Mouse (Mus musculus) lung, postnatal 4 days (tissue): ENCODE data around the gene Ankmy2.

ENCODE experiments used
- DNase-seq, 2 experiments: peaks; one replicate each; pipeline ENCODE4 v3.0.0; 2021

Gene Ankmy2

GRCm38 (mm10) chr12:36156637-36157303, at the start of gene Ankmy2:
Ankmy2 (plus strand) TSS chr12:36157114.
- peak; percentile 92 to 95 for DNase-seq

DNA sequence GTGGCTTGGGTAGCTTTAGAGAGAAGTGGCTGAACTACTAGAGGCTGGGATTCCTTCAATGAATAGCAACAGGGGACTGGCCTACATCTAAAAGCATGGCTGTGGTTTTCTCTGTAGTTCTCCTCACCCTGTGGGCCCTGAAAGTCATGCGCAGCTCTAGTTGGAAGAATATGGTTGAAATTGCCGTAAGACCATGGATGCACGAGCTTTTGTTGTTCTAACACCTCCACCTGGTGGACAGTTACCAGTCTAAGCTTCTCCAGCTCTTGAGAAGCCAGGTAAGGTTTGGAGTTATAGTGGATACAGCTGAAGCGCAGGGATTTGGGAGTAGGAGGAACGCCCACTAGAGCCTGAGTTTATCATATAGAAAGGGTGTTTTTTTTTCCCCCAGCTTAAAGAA, 48.5 kb upstream of the Ankmy2 start:
- DNase-seq, result no peak

DNA sequence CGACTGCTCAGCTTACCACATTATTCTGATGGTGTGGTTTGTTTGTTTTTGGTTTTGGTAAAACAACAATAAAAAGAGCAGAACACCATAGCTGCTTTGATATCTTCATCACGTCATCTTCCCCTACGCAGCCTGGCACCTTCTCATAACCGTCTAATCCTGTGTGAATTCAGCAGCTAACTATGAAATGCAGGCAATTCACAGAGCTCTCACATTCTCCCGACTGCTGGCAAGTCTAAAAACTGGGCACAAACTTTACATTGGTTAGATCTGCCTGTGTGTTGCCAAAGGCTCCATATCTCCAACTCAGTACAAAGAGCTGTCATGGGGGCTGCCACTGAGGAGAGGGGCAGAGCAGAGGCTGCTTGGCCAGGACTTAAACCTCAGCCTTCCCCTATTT, 46.5 kb upstream of the Ankmy2 start:
- no peak for DNase-seq

DNA sequence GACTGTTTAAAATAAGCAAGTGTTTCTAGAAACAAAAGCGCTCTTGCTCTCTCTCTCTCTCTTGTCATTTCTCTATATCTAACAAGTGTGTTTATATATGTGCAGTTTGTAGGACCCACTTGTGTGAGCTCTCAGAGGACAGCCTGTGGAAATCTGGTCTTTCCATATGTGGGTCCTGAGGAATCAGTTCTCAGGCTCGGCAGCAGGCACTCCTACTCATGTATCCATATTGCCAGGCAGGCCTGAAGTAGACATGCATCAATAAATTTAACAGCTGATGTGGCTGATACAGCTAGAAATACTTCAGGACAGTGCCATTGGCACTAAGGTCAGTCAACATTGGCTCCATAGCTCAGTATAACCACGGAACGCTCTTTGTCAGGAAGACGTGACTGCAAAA, 45.8 kb upstream of the Ankmy2 start:
- DNase-seq, result no peak

DNA sequence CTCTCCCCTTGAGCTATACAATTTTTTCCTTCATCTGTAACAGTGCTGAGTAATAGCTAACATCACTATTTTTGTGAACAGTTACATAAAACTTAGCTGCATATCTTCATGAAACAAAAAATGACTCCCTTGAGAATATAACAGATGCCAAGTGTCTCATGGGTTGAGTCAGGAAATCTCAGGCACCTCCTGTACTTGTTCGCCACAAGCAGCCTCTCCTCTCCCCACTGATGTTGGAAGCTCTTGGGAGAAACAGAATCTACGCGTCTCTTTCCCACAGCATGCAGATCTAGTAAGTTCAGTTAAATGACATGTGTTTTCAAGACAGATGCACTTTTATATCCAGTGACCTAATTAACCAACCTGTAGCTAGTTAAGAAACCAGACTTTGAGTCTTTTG, 44.8 kb upstream of the Ankmy2 start:
- no peak for DNase-seq

DNA sequence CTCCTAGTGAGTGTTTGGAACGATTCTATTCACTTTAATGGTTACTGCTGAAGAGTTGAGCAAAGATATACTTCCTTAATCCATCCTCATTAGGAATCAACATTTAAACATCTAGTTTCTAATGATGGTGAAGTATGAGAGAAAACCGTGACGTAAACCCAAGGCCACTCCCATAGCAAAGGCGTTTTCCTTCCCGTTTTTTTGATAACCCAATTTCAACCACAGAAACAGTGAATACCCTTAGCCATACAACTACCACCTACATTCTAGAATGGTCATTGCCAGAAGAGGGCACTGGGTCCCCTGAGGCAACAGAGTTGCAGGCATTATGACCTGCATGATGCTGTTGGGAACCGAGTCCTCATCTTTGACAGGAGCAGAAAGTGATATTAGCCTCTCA, 39.8 kb upstream of the Ankmy2 start:
- DNase-seq, result no peak

GRCm38 (mm10) chr12:36119244-36119643, 37.7 kb upstream of the Ankmy2 start:
- DNase-seq, result no peak

GRCm38 (mm10) chr12:36126049-36126448, 30.9 kb upstream of the Ankmy2 start:
- no peak for DNase-seq

DNA sequence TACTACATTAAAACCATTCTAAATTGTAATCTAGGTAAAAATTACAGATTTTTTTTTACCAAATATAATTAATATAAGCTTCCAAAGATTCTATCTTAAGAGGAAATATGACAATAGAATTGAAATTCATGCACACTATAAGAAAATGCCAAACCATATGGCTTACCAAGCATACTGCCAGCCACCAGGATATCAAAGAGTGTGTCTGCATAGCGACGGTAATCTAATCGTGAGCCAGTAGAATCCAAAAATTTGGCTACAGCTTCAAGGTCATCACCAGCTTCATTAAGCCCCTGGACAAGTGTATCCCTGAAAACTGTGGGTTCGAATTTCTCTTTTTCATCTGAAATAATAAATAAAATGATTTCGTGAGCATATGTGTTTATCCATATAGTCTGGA, 27.1 kb upstream of the Ankmy2 start:
- no peak for DNase-seq

- no peak for DNase-seq
These were observed 24.7 kb upstream of the Ankmy2 start for GRCm38 (mm10) chr12:36132254-36132653.

GRCm38 (mm10) chr12:36132668-36133067, 24.2 kb upstream of the Ankmy2 start:
- no peak for DNase-seq

- DNase-seq, result no peak
These were observed 23.4 kb upstream of the Ankmy2 start for GRCm38 (mm10) chr12:36133547-36133946.

- no peak for DNase-seq
These were observed 22.8 kb upstream of the Ankmy2 start for GRCm38 (mm10) chr12:36134111-36134510.

GRCm38 (mm10) chr12:36135409-36135808, 21.5 kb upstream of the Ankmy2 start:
- DNase-seq, result no peak

- no peak for DNase-seq
These were observed 20.6 kb upstream of the Ankmy2 start for GRCm38 (mm10) chr12:36136285-36136684.

GRCm38 (mm10) chr12:36137192-36137591, 19.7 kb upstream of the Ankmy2 start:
- no peak for DNase-seq

DNA sequence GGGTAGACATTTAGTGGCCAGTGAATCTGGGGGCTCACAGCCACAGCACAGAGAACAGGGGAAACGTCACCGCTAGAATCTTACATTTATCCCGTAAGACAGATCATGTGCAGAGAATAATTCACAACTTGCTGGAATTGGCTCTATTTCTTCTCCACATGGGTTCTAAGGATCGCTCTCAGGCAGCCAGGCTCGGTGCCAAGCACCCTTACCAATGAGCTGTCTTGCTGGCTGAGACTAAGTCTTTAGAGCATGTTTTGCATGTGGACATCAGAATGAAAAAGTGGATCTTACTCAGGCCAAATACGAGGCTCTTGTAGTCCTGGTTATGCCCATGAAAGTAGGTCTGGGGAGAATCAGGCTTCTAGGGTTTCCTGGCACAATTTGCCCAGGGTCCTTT, 16.5 kb upstream of the Ankmy2 start:
- DNase-seq, result peak; percentile 29 to 72

DNA sequence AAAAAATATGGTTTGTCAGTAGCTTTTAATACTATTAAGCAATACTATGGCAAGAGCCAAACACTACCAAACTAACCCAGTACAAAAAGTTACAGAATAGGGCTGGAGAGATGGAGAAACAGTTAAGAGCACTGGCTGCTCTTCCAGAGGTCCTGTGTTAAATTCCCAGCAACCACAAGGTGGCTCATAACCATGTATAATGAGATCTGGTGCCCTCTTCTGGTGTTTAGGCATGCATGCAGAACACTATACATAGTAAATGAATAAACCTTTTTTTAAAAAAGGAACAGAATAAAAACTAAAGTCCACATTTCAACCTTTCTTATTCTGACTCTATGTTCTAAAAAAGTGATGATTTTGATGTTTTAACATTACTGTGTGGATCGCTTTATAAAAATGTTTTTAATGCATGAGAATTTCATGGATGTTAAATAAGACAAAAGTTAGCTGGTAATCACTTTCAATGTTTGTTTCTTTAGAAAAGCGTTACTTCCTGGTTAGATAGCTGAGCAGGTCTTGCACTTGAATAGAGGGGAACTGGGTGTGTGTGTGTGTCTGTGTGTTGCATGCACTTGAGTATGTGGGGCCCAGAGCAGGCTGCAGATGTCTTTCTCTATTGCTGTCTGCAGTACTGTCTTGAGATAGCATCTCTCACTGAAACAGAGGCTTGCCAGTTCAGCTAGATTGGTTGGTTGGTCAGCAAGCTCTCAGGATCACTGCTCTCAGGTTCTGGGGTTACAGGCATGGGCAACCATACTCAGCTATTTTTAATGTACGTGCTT, 10.5 kb upstream of the Ankmy2 start:
- no peak for DNase-seq

GRCm38 (mm10) chr12:36150265-36150664, 6.6 kb upstream of the Ankmy2 start:
- no peak for DNase-seq

- no peak for DNase-seq
These were observed 6.2 kb upstream of the Ankmy2 start for GRCm38 (mm10) chr12:36150737-36151136.

- DNase-seq, result peak in 1 of 2 experiments; percentile 18
These were observed 1.7 kb upstream of the Ankmy2 start for GRCm38 (mm10) chr12:36155141-36155641.

DNA sequence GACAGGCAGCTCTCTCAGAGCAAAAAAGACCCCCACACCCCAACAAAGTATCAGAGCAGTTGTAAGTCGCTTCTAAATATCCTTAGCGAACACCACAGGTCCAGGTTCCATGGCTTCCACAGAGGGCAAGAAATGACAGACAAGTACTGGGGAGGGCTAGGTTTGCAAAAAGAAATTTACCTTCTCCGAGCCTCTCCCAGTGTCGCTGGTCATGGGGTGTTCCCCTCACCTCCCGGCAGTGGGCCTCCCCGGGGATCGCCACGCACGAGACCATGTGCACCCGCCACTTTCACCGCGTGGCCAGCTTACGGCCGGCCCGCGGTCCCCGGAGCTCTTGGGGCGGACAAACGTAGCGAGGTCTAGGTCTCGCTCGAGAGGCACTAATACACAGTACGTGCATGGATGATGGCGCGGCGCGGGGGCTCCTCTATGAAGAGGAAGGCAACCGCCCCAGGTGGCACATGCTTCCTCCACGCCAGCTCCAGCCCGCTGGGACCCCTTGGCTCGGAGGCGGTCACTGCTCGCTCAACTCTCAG, 745 bp upstream of the Ankmy2 start:
- DNase-seq, result no peak

DNA sequence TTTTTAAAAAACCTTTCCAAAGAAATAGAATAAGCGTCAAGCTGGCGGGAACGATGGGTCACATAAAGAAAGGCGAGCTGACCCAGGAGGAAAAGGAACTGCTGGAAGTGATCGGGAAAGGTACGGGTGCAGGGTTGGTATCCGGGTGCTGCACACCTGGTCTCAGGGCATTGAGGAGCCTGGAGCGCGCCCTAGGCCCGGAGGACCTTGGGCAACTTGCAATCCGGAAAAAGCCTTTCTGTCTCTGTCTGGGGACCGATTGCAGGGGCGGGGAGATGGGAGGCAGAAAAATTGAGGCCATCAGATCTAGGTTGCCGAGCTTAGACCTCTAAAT, 357 bp downstream of the Ankmy2 start:
- peak in 1 of 2 experiments; percentile 64 for DNase-seq

GRCm38 (mm10) chr12:36157638-36158308, 859 bp downstream of the Ankmy2 start, which contains the start of gene Bzw2:
Bzw2 (minus strand) TSS chr12:36158080.
- peak; percentile 81 to 86 for DNase-seq
